Mouse (Mus musculus) urinary bladder, postnatal 25 days (tissue): ENCODE data around the gene Lrsam1.
"Not testable (repeated sequence)": the region's sequence is repeated elsewhere in the genome, so short reads cannot be mapped to it uniquely, and the experiment has no call there.

Experiments used
- DNase-seq: peaks from one replicate; pipeline ENCODE4 v3.0.0; 2022; ENCODE audit warnings: low spot score

Lrsam1 gene

GRCm38 (mm10) chr2:32961192-32961995 is at the start of gene Lrsam1, which contains the start of gene Rpl12:
Gene Lrsam1 (minus strand): TSS chr2:32961614.
Gene Rpl12 (plus strand): TSS chr2:32961559.
- DNase-seq, result peak; percentile 93

GRCm38 (mm10) chr2:33009055-33009454 is 47.6 kb upstream of the Lrsam1 start:
- DNase-seq, result not testable (repeated sequence)

- DNase-seq, result no peak
Measured at GRCm38 (mm10) chr2:33005041-33005440, 43.6 kb upstream of the Lrsam1 start.

- DNase-seq, result no peak
Measured at GRCm38 (mm10) chr2:33002144-33002543, 40.7 kb upstream of the Lrsam1 start.

- no peak for DNase-seq
Measured at GRCm38 (mm10) chr2:32999752-33000151, 38.3 kb upstream of the Lrsam1 start.

- DNase-seq, result no peak
Measured at GRCm38 (mm10) chr2:32997792-32998191, 36.4 kb upstream of the Lrsam1 start.

GRCm38 (mm10) chr2:32997081-32997480 is 35.7 kb upstream of the Lrsam1 start:
- no peak for DNase-seq

GRCm38 (mm10) chr2:32992130-32992529 is 30.7 kb upstream of the Lrsam1 start:
- no peak for DNase-seq

GRCm38 (mm10) chr2:32990167-32990832 is 28.9 kb upstream of the Lrsam1 start:
- DNase-seq, result no peak

GRCm38 (mm10) chr2:32989376-32989775 is 28.0 kb upstream of the Lrsam1 start:
- DNase-seq, result no peak

GRCm38 (mm10) chr2:32985844-32986243 is 24.4 kb upstream of the Lrsam1 start:
- no peak for DNase-seq

- no peak for DNase-seq
Measured at GRCm38 (mm10) chr2:32983617-32984016, 22.2 kb upstream of the Lrsam1 start.

GRCm38 (mm10) chr2:32982700-32983099 is 21.3 kb upstream of the Lrsam1 start:
- DNase-seq, result no peak

GRCm38 (mm10) chr2:32981725-32982271 is 20.4 kb upstream of the Lrsam1 start, which contains the start of gene Slc2a8:
Gene Slc2a8 (minus strand): TSS chr2:32982083.
- peak; percentile 75 for DNase-seq

GRCm38 (mm10) chr2:32981281-32981680 is 19.9 kb upstream of the Lrsam1 start:
- no peak for DNase-seq

- DNase-seq, result no peak
Measured at GRCm38 (mm10) chr2:32979675-32980074, 18.3 kb upstream of the Lrsam1 start.

GRCm38 (mm10) chr2:32978675-32979074 is 17.3 kb upstream of the Lrsam1 start:
- DNase-seq, result no peak

- no peak for DNase-seq
Measured at GRCm38 (mm10) chr2:32977114-32977513, 15.7 kb upstream of the Lrsam1 start.

GRCm38 (mm10) chr2:32974216-32974615 is 12.8 kb upstream of the Lrsam1 start:
- no peak for DNase-seq

- no peak for DNase-seq
Measured at GRCm38 (mm10) chr2:32971235-32971634, 9.8 kb upstream of the Lrsam1 start.

- DNase-seq, result no peak
Measured at GRCm38 (mm10) chr2:32969326-32969725, 7.9 kb upstream of the Lrsam1 start.

GRCm38 (mm10) chr2:32968024-32968614 is 6.7 kb upstream of the Lrsam1 start:
- DNase-seq, result no peak
